Mouse (Mus musculus): ENCODE results near the gene Apip.

DNA sequence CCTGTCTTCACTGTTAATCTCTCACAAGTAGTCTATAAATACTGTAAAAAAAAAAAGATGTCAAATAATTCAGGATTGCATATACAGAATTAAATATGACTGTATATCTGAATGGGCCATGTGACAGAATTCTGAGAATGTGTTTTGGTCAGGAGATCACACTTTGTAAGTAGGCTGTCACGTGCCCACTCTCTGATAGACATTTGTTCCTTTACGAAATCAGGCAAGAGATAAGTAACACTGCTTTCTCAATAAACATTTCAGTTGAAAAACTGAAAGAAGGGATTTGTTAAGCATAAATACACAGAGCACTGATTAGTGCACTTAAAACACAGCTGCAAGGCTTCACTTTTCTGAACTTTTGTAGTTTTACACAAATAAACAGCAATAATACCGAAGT is 2.9 kb upstream of the Apip start:
- TF ChIP-seq CTCF (IDR thresholded peaks at IDR 0.05) = no peak
- TF ChIP-seq EP300 (IDR thresholded peaks at IDR 0.05) = no peak
